Mouse (Mus musculus): ENCODE results near the gene Myl12a. TPM values are rescaled to one million over a fixed set of nuclear protein-coding genes. Genes with fewer than 3 reads are reported as not detected.

Gene Myl12a
- total and polyA plus RNA-seq, 2 experiments from 2014 or later = 429 to 817 TPM

GRCm38 (mm10) chr17:71011931-71012662, 9.4 kb upstream of the Myl12a start:
- WGBS = 79% methylated on average over 9 of the region's 9 CpGs
- DNase-seq (ENCODE audit: low spot score) (peak; percentile 3), ATAC-seq (ENCODE audit: insufficient read depth, low read depth) (no peak)
- H3K27me3 ChIP-seq (ENCODE audit: control insufficient read depth, insufficient read depth, low read length) = no peaks in the 10 kb centered on the region
- H3K4me2 ChIP-seq (ENCODE audit: low read depth, low read length) = no peak overlapping the region
- no peak overlapping the region for H3K9ac ChIP-seq (replicated peaks; ENCODE audit: low read depth, low read length)
- no peak overlapping the region for H3K4me3 ChIP-seq (ENCODE audit: low read depth, low read length)
- TF ChIP-seq EP300 (IDR thresholded peaks at IDR 0.05; ENCODE audit: low read depth) (no peak), CTCF (IDR thresholded peaks at IDR 0.05; ENCODE audit: low read depth) (no peak)
- H3K36me3 ChIP-seq (replicated peaks; ENCODE audit: control insufficient read depth, insufficient read depth, low read length) = no peaks in the 10 kb centered on the region
- H3K9me3 ChIP-seq (replicated peaks; ENCODE audit: control insufficient read depth, low read length) = no peaks in the 10 kb centered on the region
- no peak overlapping the region for H3K27ac ChIP-seq (ENCODE audit: low read depth)
- peaks cover 18% of the 10 kb centered on the region for H3K4me1 ChIP-seq (ENCODE audit: control insufficient read depth, insufficient read depth)

GRCm38 (mm10) chr17:71010646-71011242, 8.1 kb upstream of the Myl12a start:
- H3K27me3 ChIP-seq (ENCODE audit: control insufficient read depth, insufficient read depth, low read length) = no peaks in the 10 kb centered on the region
- TF ChIP-seq CTCF (IDR thresholded peaks at IDR 0.05; ENCODE audit: low read depth) = no peak
- TF ChIP-seq EP300 (IDR thresholded peaks at IDR 0.05; ENCODE audit: low read depth) = no peak
- H3K36me3 ChIP-seq (replicated peaks; ENCODE audit: control insufficient read depth, insufficient read depth, low read length) = no peaks in the 10 kb centered on the region
- H3K9me3 ChIP-seq (replicated peaks; ENCODE audit: control insufficient read depth, low read length) = no peaks in the 10 kb centered on the region
- peaks cover 17% of the 10 kb centered on the region for H3K4me1 ChIP-seq (ENCODE audit: control insufficient read depth, insufficient read depth)
- DNase-seq (ENCODE audit: low spot score) (peak; percentile 29), ATAC-seq (ENCODE audit: insufficient read depth, low read depth) (peak; percentile 49; the same call in 1 of the 2 replicates)
- no peak overlapping the region for H3K4me3 ChIP-seq (ENCODE audit: low read depth, low read length)
- WGBS = 60% methylated on average over 7 of the region's 7 CpGs
- no peak overlapping the region for H3K27ac ChIP-seq (ENCODE audit: low read depth)
- no peak overlapping the region for H3K9ac ChIP-seq (replicated peaks; ENCODE audit: low read depth, low read length)
- no peak overlapping the region for H3K4me2 ChIP-seq (ENCODE audit: low read depth, low read length)

DNA sequence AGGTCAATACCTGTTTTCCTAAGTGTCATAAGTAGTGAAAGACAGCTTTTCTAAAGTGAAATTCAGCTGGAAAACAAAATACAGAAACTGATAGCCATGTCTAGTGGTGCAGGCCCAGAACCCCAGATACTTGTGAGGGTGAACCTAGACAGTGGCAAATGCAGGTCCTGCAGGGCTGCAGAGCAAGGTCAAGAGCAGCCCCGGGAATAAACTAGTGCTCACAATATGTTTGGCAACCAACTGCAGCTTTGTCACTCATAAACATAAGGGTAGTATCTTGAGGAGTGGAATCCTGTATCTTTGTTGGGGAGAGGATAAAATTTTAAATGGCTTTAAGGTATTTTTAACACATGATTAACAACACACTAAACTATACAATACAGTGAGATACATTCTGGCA, 7.1 kb upstream of the Myl12a start:
- DNase-seq (ENCODE audit: low spot score) = no peak
- Histone ChIP-seq H3K9ac (replicated peaks; ENCODE audit: low read depth, low read length) (no peak overlapping the region), H3K36me3 (replicated peaks; ENCODE audit: control insufficient read depth, insufficient read depth, low read length) (no peaks in the 10 kb centered on the region), H3K4me2 (ENCODE audit: low read depth, low read length) (no peak overlapping the region), H3K4me3 (ENCODE audit: low read depth, low read length) (no peak overlapping the region), H3K9me3 (replicated peaks; ENCODE audit: control insufficient read depth, low read length) (no peaks in the 10 kb centered on the region), H3K27me3 (ENCODE audit: control insufficient read depth, insufficient read depth, low read length) (no peaks in the 10 kb centered on the region), H3K27ac (ENCODE audit: low read depth) (no peak overlapping the region), H3K4me1 (ENCODE audit: control insufficient read depth, insufficient read depth) (peaks cover 7% of the 10 kb centered on the region)
- TF ChIP-seq CTCF (IDR thresholded peaks at IDR 0.05; ENCODE audit: low read depth) (no peak), EP300 (IDR thresholded peaks at IDR 0.05; ENCODE audit: low read depth) (no peak)
- no peak for ATAC-seq (ENCODE audit: insufficient read depth, low read depth)
- WGBS = 39% methylated on average over 1 of the region's 1 CpGs

GRCm38 (mm10) chr17:71008676-71009075, 6.0 kb upstream of the Myl12a start:
- DNase-seq (ENCODE audit: low spot score) (peak; percentile 5), ATAC-seq (ENCODE audit: insufficient read depth, low read depth) (no peak)
- WGBS = 60% methylated on average over 3 of the region's 3 CpGs

DNA sequence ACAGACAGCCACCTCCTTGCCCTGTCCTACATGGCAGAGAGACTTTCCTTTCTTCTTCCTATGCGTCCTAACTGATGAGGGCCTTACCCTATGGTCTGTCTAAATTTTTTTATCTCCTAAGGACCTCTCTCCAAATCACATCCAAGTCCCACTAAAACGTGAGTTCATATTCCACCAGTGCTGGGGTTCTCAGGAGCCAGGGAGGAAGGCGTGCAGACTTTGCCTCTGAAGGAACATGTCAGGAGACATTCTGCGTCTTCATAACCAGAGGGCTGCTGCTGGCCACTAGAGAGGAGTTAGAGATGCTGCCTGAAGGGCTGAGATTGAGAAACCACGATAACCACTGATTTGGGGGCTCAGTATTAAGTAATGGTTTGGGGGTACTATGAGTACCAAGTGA, 4.3 kb upstream of the Myl12a start:
- WGBS = 80% methylated on average over 5 of the region's 5 CpGs
- no peaks in the 10 kb centered on the region for H3K9me3 ChIP-seq (replicated peaks; ENCODE audit: control insufficient read depth, low read length)
- H3K27ac ChIP-seq (ENCODE audit: low read depth) = no peak overlapping the region
- no peak for TF ChIP-seq EP300 (IDR thresholded peaks at IDR 0.05; ENCODE audit: low read depth)
- TF ChIP-seq CTCF (IDR thresholded peaks at IDR 0.05; ENCODE audit: low read depth) = no peak
- H3K36me3 ChIP-seq (replicated peaks; ENCODE audit: control insufficient read depth, insufficient read depth, low read length) = no peaks in the 10 kb centered on the region
- H3K9ac ChIP-seq (replicated peaks; ENCODE audit: low read depth, low read length) = no peak overlapping the region
- no peak overlapping the region for H3K4me2 ChIP-seq (ENCODE audit: low read depth, low read length)
- H3K4me3 ChIP-seq (ENCODE audit: low read depth, low read length) = no peak overlapping the region
- no peak for DNase-seq (ENCODE audit: low spot score)
- peaks cover 13% of the 10 kb centered on the region; the same call in 1 of the 2 replicates for H3K4me1 ChIP-seq (ENCODE audit: control insufficient read depth, insufficient read depth)
- ATAC-seq (ENCODE audit: insufficient read depth, low read depth) = no peak
- no peaks in the 10 kb centered on the region for H3K27me3 ChIP-seq (ENCODE audit: control insufficient read depth, insufficient read depth, low read length)

More at GRCm38 (mm10) chr17:71008676-71009075, 6.0 kb upstream of the Myl12a start:
- no peaks in the 10 kb centered on the region for H3K27me3 ChIP-seq (ENCODE audit: control insufficient read depth, insufficient read depth, low read length)
- H3K4me1 ChIP-seq (ENCODE audit: control insufficient read depth, insufficient read depth) = peaks cover 6% of the 10 kb centered on the region; the same call in 1 of the 2 replicates
- no peaks in the 10 kb centered on the region for H3K36me3 ChIP-seq (replicated peaks; ENCODE audit: control insufficient read depth, insufficient read depth, low read length)
- H3K4me3 ChIP-seq (ENCODE audit: low read depth, low read length) = no peak overlapping the region
- TF ChIP-seq EP300 (IDR thresholded peaks at IDR 0.05; ENCODE audit: low read depth) (no peak), CTCF (IDR thresholded peaks at IDR 0.05; ENCODE audit: low read depth) (no peak)
- H3K27ac ChIP-seq (ENCODE audit: low read depth) = no peak overlapping the region
- H3K4me2 ChIP-seq (ENCODE audit: low read depth, low read length) = no peak overlapping the region
- no peaks in the 10 kb centered on the region for H3K9me3 ChIP-seq (replicated peaks; ENCODE audit: control insufficient read depth, low read length)
- H3K9ac ChIP-seq (replicated peaks; ENCODE audit: low read depth, low read length) = no peak overlapping the region

All from heart, postnatal 0 days (tissue).